Mouse (Mus musculus): ENCODE measurements around the gene Irf1.

Gene Irf1

GRCm38 (mm10) chr11:53761284-53761683, 8.5 kb upstream of the Irf1 start:
- no peak for DNase-seq (ENCODE audit: low spot score in 2 of 2)

GRCm38 (mm10) chr11:53761822-53762221, 8.0 kb upstream of the Irf1 start:
- DNase-seq (ENCODE audit: low spot score in 2 of 2): no peak

GRCm38 (mm10) chr11:53762426-53762825, 7.4 kb upstream of the Irf1 start:
- no peak for DNase-seq (ENCODE audit: low spot score in 2 of 2)

GRCm38 (mm10) chr11:53762827-53763495, 6.9 kb upstream of the Irf1 start:
- no peak for DNase-seq (ENCODE audit: low spot score in 2 of 2)

- DNase-seq (ENCODE audit: low spot score in 2 of 2): peak; percentile 68 to 69
Observed at GRCm38 (mm10) chr11:53763496-53764140, 6.2 kb upstream of the Irf1 start.

GRCm38 (mm10) chr11:53764581-53764980, 5.2 kb upstream of the Irf1 start:
- no peak for DNase-seq (ENCODE audit: low spot score in 2 of 2)

- no peak for DNase-seq (ENCODE audit: low spot score in 2 of 2)
Observed at GRCm38 (mm10) chr11:53768422-53769184, 1.2 kb upstream of the Irf1 start.

- no peak for DNase-seq (ENCODE audit: low spot score in 2 of 2)
Observed at GRCm38 (mm10) chr11:53769185-53769576, 633 bp upstream of the Irf1 start.

- DNase-seq (ENCODE audit: low spot score in 2 of 2): peak in 1 of 2 experiments; percentile 29
Observed at GRCm38 (mm10) chr11:53770125-53770791, 444 bp downstream of the Irf1 start.

GRCm38 (mm10) chr11:53771001-53771744, 1.4 kb downstream of the Irf1 start:
- no peak for DNase-seq (ENCODE audit: low spot score in 2 of 2)

GRCm38 (mm10) chr11:53772536-53772935, 2.7 kb downstream of the Irf1 start:
- no peak for DNase-seq (ENCODE audit: low spot score in 2 of 2)

- no peak for DNase-seq (ENCODE audit: low spot score in 2 of 2)
Observed at GRCm38 (mm10) chr11:53773087-53773486, 3.3 kb downstream of the Irf1 start, which contains the start of gene Gm17334. TSS of gene Gm17334 (minus strand) at chr11:53773187.

GRCm38 (mm10) chr11:53773641-53774360, 4.0 kb downstream of the Irf1 start:
- DNase-seq (ENCODE audit: low spot score in 2 of 2): no peak

GRCm38 (mm10) chr11:53774659-53775255, 4.9 kb downstream of the Irf1 start:
- no peak for DNase-seq (ENCODE audit: low spot score in 2 of 2)

GRCm38 (mm10) chr11:53777736-53778135, 7.9 kb downstream of the Irf1 start:
- no peak for DNase-seq (ENCODE audit: low spot score in 2 of 2)

- no peak for DNase-seq (ENCODE audit: low spot score in 2 of 2)
Observed at GRCm38 (mm10) chr11:53778455-53778854, 8.6 kb downstream of the Irf1 start.

- no peak for DNase-seq (ENCODE audit: low spot score in 2 of 2)
Observed at GRCm38 (mm10) chr11:53779808-53780207, 10.0 kb downstream of the Irf1 start.

- DNase-seq (ENCODE audit: low spot score in 2 of 2): no peak
Observed at GRCm38 (mm10) chr11:53780262-53780661, 10.4 kb downstream of the Irf1 start.

- DNase-seq (ENCODE audit: low spot score in 2 of 2): no peak
Observed at GRCm38 (mm10) chr11:53781201-53781775, 11.5 kb downstream of the Irf1 start.

- DNase-seq (ENCODE audit: low spot score in 2 of 2): no peak
Observed at GRCm38 (mm10) chr11:53781964-53782363, 12.2 kb downstream of the Irf1 start.

Measured in frontal cortex, postnatal 14 days (tissue).